8 mouse cellular contexts compared by ENCODE assay signal in the genomic region with DNA sequence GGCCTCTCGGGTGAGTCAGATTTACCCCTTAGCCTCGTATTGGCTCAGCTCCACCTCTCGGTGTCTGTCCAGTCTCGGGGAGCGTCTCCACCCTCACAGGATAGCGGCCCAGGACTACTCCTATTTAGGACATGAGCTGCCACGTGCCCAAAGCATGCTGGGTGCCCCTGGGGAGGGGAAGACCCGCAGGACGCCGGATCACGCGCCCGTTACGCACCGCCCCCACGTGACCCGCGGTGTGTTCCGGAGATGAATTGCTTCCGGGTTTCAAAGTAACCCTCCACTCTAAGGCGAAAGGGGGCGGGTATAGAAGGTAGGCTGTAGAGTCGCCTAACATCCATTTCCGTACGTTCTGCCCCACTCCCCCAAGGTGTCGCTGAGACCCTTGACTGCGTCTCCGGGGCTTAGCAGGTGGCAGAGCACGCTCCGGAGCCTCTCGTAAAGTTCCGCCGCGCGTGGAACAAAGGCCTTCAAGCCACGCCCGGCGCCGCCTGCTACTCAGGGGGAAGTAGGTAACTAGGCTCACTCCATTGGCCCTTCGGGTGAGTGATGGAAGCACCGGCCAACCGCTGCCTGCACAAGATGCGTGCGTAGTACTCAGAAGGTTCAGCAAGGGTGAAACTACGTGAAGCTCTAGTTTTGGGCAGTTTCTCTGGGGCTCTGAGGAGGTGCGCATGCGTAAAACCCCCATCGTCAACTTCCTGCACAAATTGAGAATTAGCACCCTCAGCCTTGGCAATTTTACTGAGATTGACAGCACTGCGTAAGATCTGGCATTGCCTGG. TPM values are rescaled to one million over a fixed set of nuclear protein-coding genes. Genes with fewer than 3 reads are reported as not detected.
DNase-seq lines count a peak whose midpoint lies in the region; ATAC-seq and TF ChIP-seq lines count a peak whose summit lies in the region.

No protein-coding gene starts in this region.

- ATAC-seq in cerebellum, adult (ENCODE audit: insufficient number of reproducible peaks, low FRiP score, low TSS enrichment): peak; percentile 97
- peak; percentile 100 for ATAC-seq in forebrain, embryonic 13.5 days
- ATAC-seq in liver, postnatal 0 days: peak; percentile 98
- peak; percentile 99 for ATAC-seq in neural tube, embryonic 14.5 days (ENCODE audit: low read depth)

- intact Hi-C loops in heart, postnatal 10 days (cut with DNase I): no loop called here

- peak; percentile 16 for TF ChIP-seq POLR2A in ES-Bruce4 (IDR thresholded peaks at IDR 0.05; ENCODE audit: insufficient read depth, low read length)

- no peaks in the 10 kb centered on the region for H3K27me3 ChIP-seq in ES-Bruce4 (ENCODE audit: control insufficient read depth, insufficient read depth, low read length, poor library complexity, severe bottlenecking)
- no peaks in the 10 kb centered on the region for H3K27me3 ChIP-seq in forebrain, embryonic 13.5 days
- H3K27me3 ChIP-seq in liver, postnatal 0 days (ENCODE audit: insufficient read depth, low read length): no peaks in the 10 kb centered on the region; the same call in 1 of the 2 replicates
- no peaks in the 10 kb centered on the region for H3K27me3 ChIP-seq in neural tube, embryonic 14.5 days (ENCODE audit: control insufficient read depth, insufficient read depth, low read length)

- peak overlapping the region; percentile 81 for H3K4me3 ChIP-seq in ES-Bruce4 (ENCODE audit: low read depth, low read length)
- peak overlapping the region; percentile 50 for H3K4me3 ChIP-seq in forebrain, embryonic 13.5 days
- H3K4me3 ChIP-seq in liver, postnatal 0 days (ENCODE audit: low read depth, low read length): peak overlapping the region; percentile 64
- H3K4me3 ChIP-seq in neural tube, embryonic 14.5 days (ENCODE audit: low read depth, low read length): peak overlapping the region; percentile 42

- TF ChIP-seq CTCF in ES-Bruce4 (IDR thresholded peaks at IDR 0.05; ENCODE audit: low read depth, low read length): no peak
- no peak for TF ChIP-seq CTCF in liver, postnatal 0 days (IDR thresholded peaks at IDR 0.05; ENCODE audit: low read depth)

- DNase-seq in heart, postnatal 10 days: peak; percentile 99 to 100
- peak; percentile 99 for DNase-seq in large intestine, adult 2 months (ENCODE audit: low read depth, low spot score)
- DNase-seq in liver, postnatal 0 days: peak; percentile 96
- DNase-seq in testis, postnatal 10 days (ENCODE audit: low spot score): peak; percentile 97

- TF ChIP-seq EP300 in ES-Bruce4 (IDR thresholded peaks at IDR 0.05; ENCODE audit: insufficient read depth, low read depth, low read length): peak; percentile 86
- TF ChIP-seq EP300 in liver, postnatal 0 days (IDR thresholded peaks at IDR 0.05; ENCODE audit: low read depth): peak; percentile 84

- peaks cover 2% of the 10 kb centered on the region; the same call in 1 of the 2 replicates for H3K36me3 ChIP-seq in ES-Bruce4 (ENCODE audit: control insufficient read depth, insufficient read depth, low read length, poor library complexity, severe bottlenecking)
- H3K36me3 ChIP-seq in forebrain, embryonic 13.5 days (ENCODE audit: poor library complexity, severe bottlenecking): 0 out of 2 replicates have a peak, but pooled peaks cover 4% of the 10 kb centered on the region
- H3K36me3 ChIP-seq in liver, postnatal 0 days (replicated peaks; ENCODE audit: insufficient read depth, low read length): 0 out of 2 replicates have a peak, but pooled peaks cover 7% of the 10 kb centered on the region
- H3K36me3 ChIP-seq in neural tube, embryonic 14.5 days (ENCODE audit: control insufficient read depth, insufficient read depth, low read length): 0 out of 2 replicates have a peak, but pooled peaks cover 3% of the 10 kb centered on the region

- H3K4me2 ChIP-seq in forebrain, embryonic 13.5 days: peak overlapping the region; percentile 65
- H3K4me2 ChIP-seq in liver, postnatal 0 days (ENCODE audit: low read depth, low read length): peak overlapping the region; percentile 73
- H3K4me2 ChIP-seq in neural tube, embryonic 14.5 days (ENCODE audit: low read depth, low read length): peak overlapping the region; percentile 58

- H3K27ac ChIP-seq in ES-Bruce4 (ENCODE audit: insufficient read depth, low read length): peak overlapping the region; percentile 81
- H3K27ac ChIP-seq in forebrain, embryonic 13.5 days: peak overlapping the region; percentile 97
- peak overlapping the region; percentile 96 for H3K27ac ChIP-seq in liver, postnatal 0 days (ENCODE audit: low read depth)
- H3K27ac ChIP-seq in neural tube, embryonic 14.5 days (ENCODE audit: low read depth, low read length): peak overlapping the region; percentile 98

- peak overlapping the region; percentile 52 for H3K9ac ChIP-seq in ES-Bruce4 (ENCODE audit: low read depth, poor library complexity, severe bottlenecking)
- peak overlapping the region; percentile 69 for H3K9ac ChIP-seq in forebrain, embryonic 13.5 days
- H3K9ac ChIP-seq in liver, postnatal 0 days (replicated peaks): peak overlapping the region; percentile 69
- H3K9ac ChIP-seq in neural tube, embryonic 14.5 days (replicated peaks; ENCODE audit: low read depth, low read length): peak overlapping the region; percentile 58

- WGBS in forebrain, embryonic 13.5 days: under 1% methylated on average over 49 of the region's 49 CpGs
- under 1% methylated on average over 49 of the region's 49 CpGs for WGBS in large intestine, adult 2 months
- under 1% methylated on average over 49 of the region's 49 CpGs for WGBS in liver, postnatal 0 days (ENCODE audit: insufficient replicate concordance)
- WGBS in neural tube, embryonic 14.5 days: under 1% methylated on average over 49 of the region's 49 CpGs

- H3K4me1 ChIP-seq in ES-Bruce4 (ENCODE audit: control insufficient read depth, insufficient read depth, low read length): peaks cover 3% of the 10 kb centered on the region
- peaks cover 7% of the 10 kb centered on the region for H3K4me1 ChIP-seq in forebrain, embryonic 13.5 days
- 0 out of 2 replicates have a peak, but pooled peaks cover 4% of the 10 kb centered on the region for H3K4me1 ChIP-seq in liver, postnatal 0 days (ENCODE audit: insufficient read depth)
- H3K4me1 ChIP-seq in neural tube, embryonic 14.5 days (ENCODE audit: control insufficient read depth, insufficient read depth, low read length): 0 out of 2 replicates have a peak, but pooled peaks cover 4% of the 10 kb centered on the region

- no peaks in the 10 kb centered on the region for H3K9me3 ChIP-seq in ES-Bruce4 (replicated peaks; ENCODE audit: control insufficient read depth, insufficient read depth, low read length, poor library complexity, severe bottlenecking)
- no peaks in the 10 kb centered on the region for H3K9me3 ChIP-seq in forebrain, embryonic 13.5 days (replicated peaks)
- no peaks in the 10 kb centered on the region for H3K9me3 ChIP-seq in liver, postnatal 0 days (ENCODE audit: low read length)
- H3K9me3 ChIP-seq in neural tube, embryonic 14.5 days (ENCODE audit: control insufficient read depth, low read length): no peaks in the 10 kb centered on the region

RNA-seq across cellular contexts. Expression of a gene that starts 35.6 kb away (rescaled TPM):
- polyA plus RNA-seq in ES-Bruce4 (2011; ENCODE audit: insufficient read depth, insufficient read length, low read depth, missing spikeins): 41.5 and 48.1 TPM in 2 replicates
- 15.0 and 16.5 TPM in 2 replicates for polyA plus RNA-seq in forebrain, embryonic 13.5 days (2015; fragmentation: Nextera tagmentation; extraction: Ambion mirVana)
- total RNA-seq in heart, postnatal 10 days (2021): 100 to 1,000 TPM; 121 to 133 TPM
- polyA plus RNA-seq in large intestine, adult 2 months (2012; rRNA removed): 26.1 and 40.8 TPM in 2 replicates
- polyA plus RNA-seq in liver, postnatal 0 days (2015; fragmentation: Nextera tagmentation; extraction: Ambion mirVana): 5.7 and 6.4 TPM in 2 replicates
- 19.6 and 20.4 TPM in 2 replicates for polyA plus RNA-seq in neural tube, embryonic 14.5 days (2014; fragmentation: Nextera tagmentation; extraction: Ambion mirVana)

Comparison
In these comparisons a context has a peak if more than half of its experiments do, and no peak if none do; other contexts are left out.
1. Peak in every context shown above with its lines: DNase-seq, ATAC-seq, H3K4me3 ChIP-seq and H3K27ac ChIP-seq.